Mouse (Mus musculus): ENCODE measurements around the gene Rufy4.
A peak's percentile ranks its signal among the peaks of the same experiment; 100 is the strongest.

The Rufy4 gene

DNA sequence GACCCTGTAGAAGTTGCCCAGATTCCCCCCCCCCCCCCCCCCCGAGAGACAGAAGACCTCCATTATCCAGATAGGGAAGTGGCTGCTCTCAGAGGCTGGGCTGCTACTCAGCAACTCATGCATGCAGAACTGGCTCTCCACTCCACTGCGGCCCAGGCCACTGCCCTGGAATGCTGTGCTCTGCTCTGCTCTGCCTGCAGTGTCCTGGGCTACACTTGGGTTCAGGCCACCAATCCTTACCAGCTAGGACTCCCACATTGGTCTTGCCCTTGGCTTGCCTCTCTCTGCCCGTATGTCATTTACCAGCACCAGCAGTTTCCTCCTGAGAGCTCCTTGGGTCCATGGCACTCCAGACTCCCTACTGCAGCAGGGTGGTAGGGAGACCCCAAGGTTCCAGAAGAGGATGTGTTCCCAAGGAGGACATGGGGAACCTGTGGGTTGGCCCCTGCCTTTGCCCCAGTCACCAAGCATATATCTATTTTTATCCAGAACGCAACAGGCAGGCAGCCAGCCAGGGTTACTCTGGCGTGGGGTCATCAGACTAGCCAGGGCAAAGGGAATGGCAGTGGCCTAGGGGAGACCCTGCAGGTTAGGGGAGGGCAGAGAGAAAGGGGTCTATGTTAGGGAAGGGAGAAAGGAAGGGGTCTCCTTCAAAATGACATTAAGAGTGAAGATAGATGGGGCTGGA lies 17.3 kb upstream of the Rufy4 start:
- DNase-seq, result peak; percentile 63

DNA sequence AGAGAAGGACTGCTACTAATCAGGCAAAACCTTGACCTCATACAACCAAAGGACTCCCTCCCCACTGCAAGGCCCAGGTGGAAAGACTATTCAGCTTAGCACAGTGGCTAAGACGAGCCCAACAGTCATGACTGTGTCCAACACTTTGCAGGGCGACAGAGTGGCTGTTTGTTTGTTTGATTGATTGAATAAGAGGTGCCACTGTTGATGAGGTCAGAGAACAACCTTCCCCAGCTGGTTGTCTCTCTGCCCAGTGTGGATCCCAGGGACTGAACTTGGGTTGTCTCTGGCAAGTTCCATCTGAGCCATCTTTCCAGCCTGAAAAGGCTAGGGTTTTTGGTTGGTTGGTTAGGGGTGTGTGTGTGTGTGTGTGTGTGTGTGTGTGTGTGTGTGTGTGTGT lies 15.7 kb upstream of the Rufy4 start:
- no peak for DNase-seq

DNA sequence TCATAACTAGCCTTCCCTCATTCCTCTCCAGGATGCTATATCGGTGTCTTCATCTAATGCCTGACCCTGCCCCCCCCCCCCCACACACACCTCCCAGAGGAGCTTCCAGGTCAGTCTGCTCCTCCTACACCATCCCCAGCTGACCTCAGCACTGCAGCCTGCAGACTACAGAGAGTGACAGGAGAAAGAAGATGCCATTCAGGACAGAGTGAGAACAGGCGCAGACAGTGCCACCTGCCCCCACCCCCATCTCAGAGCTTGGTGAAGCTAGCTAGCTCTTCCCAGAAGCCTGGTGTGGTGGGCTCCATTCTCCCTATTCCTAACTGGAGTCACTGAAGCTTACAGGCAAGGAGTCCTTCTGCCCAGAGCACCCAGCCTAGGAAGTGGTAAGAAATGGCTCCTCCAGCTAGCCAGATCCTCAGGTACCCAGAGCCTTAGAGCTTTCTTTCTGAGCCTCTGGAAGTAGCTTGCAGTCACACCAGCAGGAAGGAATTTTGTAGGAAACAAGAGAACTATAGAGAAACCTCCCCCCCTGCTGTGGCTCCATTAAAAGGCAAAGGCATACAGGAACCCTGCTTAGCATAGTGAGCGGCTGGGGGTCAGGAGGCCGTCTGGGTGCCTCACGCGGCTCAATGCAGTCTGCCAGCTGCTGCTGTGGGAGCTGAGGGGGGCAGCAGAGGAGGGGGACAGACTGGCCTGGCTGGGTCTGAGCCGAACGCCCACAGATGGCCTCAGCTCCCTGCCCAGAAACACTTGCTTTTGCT lies 14.2 kb upstream of the Rufy4 start:
- DNase-seq, result peak; percentile 60

DNA sequence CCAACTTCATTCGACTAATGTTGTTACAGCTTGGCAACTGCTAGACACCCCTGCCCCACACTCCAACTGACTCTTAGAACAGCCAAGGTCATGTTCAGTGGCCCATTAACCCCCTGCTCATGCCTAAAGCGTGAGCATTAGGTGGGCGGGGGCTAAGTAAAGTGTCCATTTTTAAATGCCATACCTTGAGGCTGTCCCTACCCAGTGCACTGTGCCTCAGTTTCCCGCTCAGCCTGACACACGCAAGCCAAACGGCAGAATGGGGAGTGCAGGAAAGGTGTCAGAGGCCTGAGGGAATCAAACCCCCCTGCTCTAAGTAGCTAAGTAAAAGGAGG lies 13.7 kb upstream of the Rufy4 start:
- DNase-seq, result no peak

DNA sequence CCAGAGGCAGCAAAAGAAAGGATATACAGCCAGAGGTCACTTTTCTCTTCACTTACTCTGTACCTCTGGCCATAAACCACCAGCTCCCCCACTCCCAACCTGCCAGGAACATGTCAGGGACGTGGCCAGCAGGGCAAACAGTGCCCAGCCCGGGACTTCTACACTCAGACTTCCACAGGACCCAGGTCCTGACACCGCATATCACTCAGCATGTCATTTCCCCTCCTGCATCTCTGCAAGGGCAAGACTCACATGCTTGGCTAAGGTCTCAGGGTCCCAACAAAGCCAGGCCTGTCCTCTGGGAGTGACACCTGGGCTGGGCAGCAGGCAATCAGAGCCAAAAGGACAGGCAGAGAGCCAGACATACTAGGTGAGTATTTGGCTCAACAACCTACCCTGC lies 12.3 kb upstream of the Rufy4 start:
- no peak for DNase-seq

GRCm38 (mm10) chr1:74117876-74118275 lies 7.5 kb upstream of the Rufy4 start:
- DNase-seq, result no peak

- peak; percentile 51 for DNase-seq
These were observed 6.2 kb upstream of the Rufy4 start for GRCm38 (mm10) chr1:74119115-74119514.

GRCm38 (mm10) chr1:74121138-74121537 lies 4.2 kb upstream of the Rufy4 start:
- DNase-seq, result no peak

DNA sequence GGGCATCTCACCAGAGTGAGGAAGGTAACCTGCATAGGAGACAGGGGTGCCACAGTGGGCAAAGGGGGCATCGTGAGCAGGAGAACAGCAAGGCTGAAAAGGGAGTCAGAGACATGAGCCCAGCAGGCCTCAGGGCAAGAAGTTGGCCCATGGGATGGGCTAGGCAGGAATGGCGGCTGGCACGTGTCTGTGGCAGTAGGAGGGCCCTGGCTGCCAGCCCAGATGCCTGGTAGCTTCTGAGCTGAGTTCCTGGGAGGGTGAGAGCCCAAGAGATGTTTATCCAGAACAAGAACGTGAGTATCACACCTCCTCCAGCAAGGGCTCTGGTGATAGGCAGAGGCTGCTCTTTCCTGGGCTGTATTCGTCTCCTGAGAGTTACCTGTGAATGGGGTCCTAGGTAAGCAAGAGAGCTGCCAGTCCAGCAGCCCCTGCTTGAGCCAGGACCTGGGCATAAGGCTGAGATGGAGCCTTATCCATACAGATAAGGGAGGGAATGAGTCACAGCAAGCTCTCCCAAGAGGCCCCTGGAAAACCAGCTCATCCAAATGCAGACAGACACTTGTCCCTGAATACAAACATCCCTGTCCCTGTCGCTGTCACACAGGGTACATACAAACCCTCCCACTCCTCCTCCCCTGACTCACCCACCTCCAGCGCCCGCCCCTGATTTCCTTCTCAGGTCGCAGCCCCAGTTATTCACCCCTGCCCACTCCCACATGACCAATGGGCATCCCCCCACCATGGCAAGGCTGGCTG lies 3.3 kb upstream of the Rufy4 start:
- DNase-seq, result peak; percentile 89

DNA sequence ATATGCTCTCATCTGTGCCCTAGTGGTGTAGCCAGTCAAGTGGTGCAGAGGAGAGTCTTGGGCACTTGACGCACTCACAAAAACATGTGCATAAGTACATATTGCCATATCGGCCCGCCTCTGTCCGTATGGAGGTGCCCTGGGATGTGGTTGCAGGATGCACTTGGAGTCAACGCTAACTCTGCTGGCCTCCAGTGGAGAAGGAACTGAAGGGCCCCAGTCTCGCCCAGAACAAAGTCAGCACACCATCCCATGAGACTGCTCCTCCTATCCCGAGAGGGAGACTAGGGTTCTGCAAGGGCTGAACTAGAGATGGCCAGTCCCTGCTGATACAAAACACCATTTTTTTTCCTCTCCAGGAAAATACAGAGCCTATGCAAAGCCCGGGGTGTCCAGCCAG lies 2.1 kb upstream of the Rufy4 start:
- no peak for DNase-seq

DNA sequence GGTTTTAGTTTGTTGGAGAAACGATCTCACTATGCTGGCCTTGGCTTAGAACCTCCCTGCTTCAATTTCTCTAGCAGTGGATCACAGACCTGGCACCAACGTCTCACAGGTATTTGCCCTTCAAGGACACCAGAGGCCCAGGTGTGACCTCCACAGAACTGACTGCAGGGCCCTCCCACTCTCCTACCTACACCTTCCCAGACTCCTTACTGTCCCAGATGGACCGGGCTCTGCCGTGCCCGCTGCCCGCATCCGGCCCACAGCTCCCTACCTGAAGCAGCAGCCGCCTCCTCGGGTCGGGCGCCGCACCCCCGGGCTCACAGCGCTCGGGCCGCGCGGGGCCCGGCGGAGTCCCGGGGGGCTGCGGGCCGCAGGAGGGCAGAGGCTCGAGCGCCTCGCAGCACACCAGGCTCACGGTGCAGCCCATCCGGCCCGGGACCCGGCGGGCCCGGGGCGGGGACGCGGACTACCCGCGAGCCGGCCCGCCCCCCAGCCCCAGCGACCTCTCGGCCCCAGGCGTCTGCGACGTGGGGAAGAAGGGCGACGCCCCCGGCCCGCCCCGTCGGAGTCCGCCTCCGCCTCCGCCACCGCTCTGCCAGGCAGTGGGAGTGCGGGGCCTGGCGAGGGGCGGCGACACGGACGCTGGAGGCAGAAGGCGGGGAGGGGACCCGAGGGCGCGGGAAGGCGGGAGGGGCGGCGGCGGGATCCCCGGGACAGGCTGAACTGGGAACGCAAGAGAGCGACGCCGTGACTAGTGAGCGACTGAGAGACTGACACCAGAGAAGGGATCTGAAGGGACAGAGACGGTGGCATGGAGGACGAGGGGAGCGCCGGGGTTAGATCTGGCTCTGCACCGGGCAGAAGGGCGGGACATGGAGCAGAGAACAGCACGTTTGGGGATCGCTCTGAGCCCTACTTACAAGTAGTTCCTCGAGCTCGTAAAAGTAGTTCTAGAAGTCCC lies 1.0 kb upstream of the Rufy4 start, which contains the start of gene Tns1:
Tns1 (minus strand) TSS at position 429 of the 961 bp plus-strand sequence.
- peak; percentile 86 for DNase-seq

GRCm38 (mm10) chr1:74130883-74131659 lies 5.7 kb downstream of the Rufy4 start:
- DNase-seq, result no peak

DNA sequence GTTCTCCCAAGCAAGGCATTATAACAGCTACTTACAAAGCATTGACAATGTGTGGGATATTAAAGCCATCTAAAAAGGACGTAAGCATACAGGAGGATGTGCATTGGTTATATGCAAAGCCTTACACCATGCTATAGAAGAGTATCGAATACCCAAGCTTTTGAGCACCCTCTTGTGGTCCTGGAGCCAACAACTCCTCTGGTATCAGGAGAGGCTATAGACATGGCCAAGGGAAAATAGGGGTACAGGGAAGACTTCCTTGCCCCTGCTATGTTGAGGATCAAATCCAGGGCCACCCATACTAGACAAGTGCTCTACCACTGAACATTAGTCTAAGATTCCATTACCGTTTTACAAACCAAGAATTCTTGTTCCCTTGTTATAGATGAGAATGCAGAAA lies 6.7 kb downstream of the Rufy4 start:
- DNase-seq, result no peak

DNA sequence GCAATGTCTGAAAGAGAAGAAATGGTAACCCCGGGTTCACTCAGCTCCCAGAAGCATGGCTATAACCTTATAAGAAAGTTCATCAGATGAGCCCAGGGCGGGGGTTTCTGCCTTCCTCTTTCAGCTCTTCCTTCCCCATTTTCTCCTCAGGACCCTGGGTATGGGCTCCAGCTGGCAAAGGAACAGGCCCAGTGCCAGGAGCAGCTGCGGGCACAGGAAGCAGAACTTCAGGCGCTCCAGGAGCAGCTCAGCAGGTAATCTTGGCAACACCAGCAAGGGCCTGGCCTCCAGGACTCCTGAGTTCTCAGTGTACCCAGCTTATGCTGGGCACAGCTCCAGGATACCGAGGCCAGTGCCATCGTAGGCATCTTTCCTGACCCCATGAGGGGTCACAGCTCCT lies 8.6 kb downstream of the Rufy4 start:
- no peak for DNase-seq

- no peak for DNase-seq
These were observed 10.1 kb downstream of the Rufy4 start for GRCm38 (mm10) chr1:74135326-74135950.

GRCm38 (mm10) chr1:74139415-74139814 lies 14.1 kb downstream of the Rufy4 start:
- no peak for DNase-seq

GRCm38 (mm10) chr1:74141781-74142180 lies 16.4 kb downstream of the Rufy4 start:
- DNase-seq, result no peak

DNA sequence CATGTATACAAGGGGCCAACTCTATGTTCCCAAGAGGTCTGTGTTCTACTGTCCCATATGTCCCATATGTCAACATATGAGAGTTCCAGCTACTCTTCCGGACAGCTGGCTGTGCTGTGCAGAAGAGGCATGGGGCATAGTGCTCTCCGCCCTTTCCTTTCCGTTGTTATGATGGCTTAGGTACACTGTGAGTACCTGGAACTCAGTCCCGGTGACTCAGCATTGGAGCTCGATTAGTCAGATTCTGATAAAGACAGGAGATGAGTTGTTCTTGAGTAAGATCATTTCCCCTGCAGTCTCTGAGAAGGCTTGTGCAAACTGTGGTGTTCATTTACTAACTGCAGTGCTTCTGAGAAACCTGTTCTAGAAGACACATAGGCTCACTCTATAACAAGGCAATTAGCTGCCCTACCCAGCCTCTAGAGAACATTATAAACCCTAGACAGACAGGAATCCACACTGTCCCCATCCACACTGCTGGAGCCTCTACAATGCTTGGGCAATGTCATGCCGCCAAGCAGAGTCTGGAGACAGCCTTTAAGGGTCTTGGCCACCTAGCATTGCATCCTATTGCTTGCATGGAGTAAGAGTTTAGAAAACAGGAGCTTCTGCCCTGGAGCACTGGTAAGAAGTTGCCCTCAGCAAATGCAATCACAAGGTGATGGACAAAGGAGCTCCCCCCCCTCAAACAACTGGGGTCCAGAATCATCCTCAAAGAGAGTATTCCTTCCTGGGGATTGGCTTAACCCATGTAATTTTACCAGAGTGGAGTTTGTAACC lies 24.0 kb downstream of the Rufy4 start:
- DNase-seq, result no peak

DNA sequence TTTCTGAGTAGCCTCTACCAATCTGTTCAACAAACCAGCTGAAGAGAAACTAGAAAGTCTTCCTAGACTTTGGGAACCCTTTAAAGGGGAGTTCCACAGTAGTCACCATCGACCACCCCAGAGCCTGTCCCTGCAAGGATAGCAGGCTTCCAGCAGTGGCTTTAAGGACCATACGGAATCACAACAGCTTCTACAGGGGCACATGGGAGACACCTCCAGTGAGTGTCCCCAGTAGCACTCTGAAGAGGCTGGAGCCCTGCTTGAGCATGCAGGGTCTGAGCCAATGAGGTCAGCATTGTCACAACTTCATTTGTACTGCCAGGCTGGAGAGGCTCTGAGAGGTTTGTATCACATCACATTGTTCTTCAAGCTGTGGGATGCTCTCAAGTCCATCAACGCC lies 24.8 kb downstream of the Rufy4 start:
- DNase-seq, result no peak

GRCm38 (mm10) chr1:74151091-74151490 lies 25.8 kb downstream of the Rufy4 start:
- DNase-seq, result no peak

All from kidney, postnatal 14 days (tissue).